Mouse (Mus musculus) forebrain, embryonic 14.5 days (tissue): ENCODE data around the gene Lrp4. TPM values are rescaled to one million over a fixed set of nuclear protein-coding genes. Genes with fewer than 3 reads are reported as not detected.
A peak's percentile ranks its signal among the peaks of the same experiment; 100 is the strongest.

Experiments
- ATAC-seq: fragments of 200-750 bp; cut with Nextera tagmentation; 2 replicates; pipeline ENCODE4 v1.8.0; 2017; ENCODE audit warnings: mild to moderate bottlenecking, moderate library complexity
- DNase-seq: peaks from one replicate; pipeline ENCODE4 v3.0.0-alpha.2; 2015; ENCODE audit warnings: low spot score
- H3K27ac ChIP-seq: fragments of 300-500 bp; sonication (generic); 2 replicates; pipeline ENCODE4 v1.5.1; 2014; ENCODE audit warnings: low read depth, mild to moderate bottlenecking, control low read depth, low read length, moderate library complexity
- H3K27me3 ChIP-seq: fragments of 300-500 bp; sonication (generic); replicated peaks from 2 replicates; pipeline ENCODE4 v1.6.1; 2014; ENCODE audit warnings: low read length, control low read depth, mixed read lengths; ENCODE audit not compliant: control insufficient read depth, insufficient read depth
- H3K36me3 ChIP-seq: fragments of 300-500 bp; sonication (generic); 2 replicates; pipeline ENCODE4 v1.6.1; 2014; ENCODE audit warnings: low read length, control low read depth; ENCODE audit not compliant: control insufficient read depth, insufficient read depth
- H3K4me1 ChIP-seq: fragments of 300-500 bp; sonication (generic); 2 replicates; pipeline ENCODE4 v1.6.1; 2014; ENCODE audit warnings: antibody characterized with exemption, low read length, control low read depth; ENCODE audit not compliant: control insufficient read depth, insufficient read depth
- H3K4me2 ChIP-seq: fragments of 300-500 bp; sonication (generic); 2 replicates; pipeline ENCODE4 v1.6.1; 2014; ENCODE audit warnings: mild to moderate bottlenecking, control low read depth, low read length
- H3K4me3 ChIP-seq: fragments of 300-500 bp; sonication (generic); 2 replicates; pipeline ENCODE4 v1.5.1; 2014; ENCODE audit warnings: low read depth, low read length, control low read depth
- H3K9ac ChIP-seq: fragments of 300-500 bp; sonication (generic); 2 replicates; pipeline ENCODE4 v1.6.1; 2014; ENCODE audit warnings: mild to moderate bottlenecking, low read length, control low read depth, moderate library complexity
- H3K9me3 ChIP-seq: fragments of 300-500 bp; sonication (generic); replicated peaks from 2 replicates; pipeline ENCODE4 v1.6.1; 2016; ENCODE audit warnings: low read length, control low read depth, mixed read lengths; ENCODE audit not compliant: control insufficient read depth
- WGBS: fragments of 180-500 bp; shearing (Covaris S2); extraction: QIAGEN DNeasy Blood & Tissue Kit; methylation state at CpG from one replicate; pipeline ENCODE4 v1.1.7; 2014; 5-methylcytosine and 5-hydroxymethylcytosine counted together
- polyA plus RNA-seq: library from polyadenylated mRNA; unstranded; fragments of >200 nt; fragmentation: Nextera tagmentation; extraction: Ambion mirVana; gene quantifications from 2 replicates; pipeline ENCODE4 v1.2.1, GENCODE M21; 2014

Lrp4 gene
- polyA plus RNA-seq, 1 experiment from 2014 or later: 5.1 TPM

- Histone ChIP-seq H3K27me3 (no peaks in the 10 kb centered on the region), H3K9ac (peak overlapping the region; percentile 29; the same call in 1 of the 2 replicates), H3K4me3 (no peak overlapping the region), H3K4me1 (peaks cover 20% of the 10 kb centered on the region), H3K27ac (peak overlapping the region; percentile 1; the same call in 1 of the 2 replicates), H3K9me3 (no peaks in the 10 kb centered on the region), H3K36me3 (no peaks in the 10 kb centered on the region), H3K4me2 (no peak overlapping the region)
- no peak for ATAC-seq
- peak; percentile 64 for DNase-seq
- WGBS: 26% methylated on average over 8 of the region's 8 CpGs
Observed at GRCm38 (mm10) chr2:91467613-91468012, 10.3 kb downstream of the Lrp4 start.

GRCm38 (mm10) chr2:91470055-91470647 is 12.8 kb downstream of the Lrp4 start:
- Histone ChIP-seq H3K4me3 (no peak overlapping the region), H3K27me3 (no peaks in the 10 kb centered on the region), H3K4me1 (peaks cover 13% of the 10 kb centered on the region; the same call in 1 of the 2 replicates), H3K36me3 (peaks cover 22% of the 10 kb centered on the region), H3K9me3 (no peaks in the 10 kb centered on the region), H3K9ac (peak overlapping the region; percentile 35; the same call in 1 of the 2 replicates), H3K27ac (0 out of 2 replicates have a peak overlapping the region, but pooled peaks have one; percentile 24), H3K4me2 (no peak overlapping the region)
- ATAC-seq: peak; percentile 49; the same call in 1 of the 2 replicates
- WGBS: 19% methylated on average over 7 of the region's 7 CpGs
- DNase-seq: no peak

- no peak overlapping the region for H3K4me3 ChIP-seq
- DNase-seq (no peak), ATAC-seq (no peak)
- H3K9me3 ChIP-seq: no peaks in the 10 kb centered on the region
- 72% methylated on average over 12 of the region's 12 CpGs for WGBS
- H3K9ac ChIP-seq: no peak overlapping the region
- no peak overlapping the region for H3K4me2 ChIP-seq
- peaks cover 58% of the 10 kb centered on the region for H3K36me3 ChIP-seq
- no peak overlapping the region for H3K27ac ChIP-seq
- peaks cover 7% of the 10 kb centered on the region; the same call in 1 of the 2 replicates for H3K4me1 ChIP-seq
- no peaks in the 10 kb centered on the region for H3K27me3 ChIP-seq
Observed at GRCm38 (mm10) chr2:91474358-91474757, 17.0 kb downstream of the Lrp4 start.

GRCm38 (mm10) chr2:91475791-91476190 is 18.5 kb downstream of the Lrp4 start:
- Histone ChIP-seq H3K4me1 (no peaks in the 10 kb centered on the region), H3K27ac (no peak overlapping the region; the same call in 1 of the 2 replicates), H3K4me2 (no peak overlapping the region), H3K27me3 (no peaks in the 10 kb centered on the region), H3K4me3 (no peak overlapping the region), H3K36me3 (peaks cover 60% of the 10 kb centered on the region), H3K9me3 (no peaks in the 10 kb centered on the region), H3K9ac (no peak overlapping the region)
- WGBS: 88% methylated on average over 7 of the region's 7 CpGs
- ATAC-seq (no peak), DNase-seq (no peak)

DNA sequence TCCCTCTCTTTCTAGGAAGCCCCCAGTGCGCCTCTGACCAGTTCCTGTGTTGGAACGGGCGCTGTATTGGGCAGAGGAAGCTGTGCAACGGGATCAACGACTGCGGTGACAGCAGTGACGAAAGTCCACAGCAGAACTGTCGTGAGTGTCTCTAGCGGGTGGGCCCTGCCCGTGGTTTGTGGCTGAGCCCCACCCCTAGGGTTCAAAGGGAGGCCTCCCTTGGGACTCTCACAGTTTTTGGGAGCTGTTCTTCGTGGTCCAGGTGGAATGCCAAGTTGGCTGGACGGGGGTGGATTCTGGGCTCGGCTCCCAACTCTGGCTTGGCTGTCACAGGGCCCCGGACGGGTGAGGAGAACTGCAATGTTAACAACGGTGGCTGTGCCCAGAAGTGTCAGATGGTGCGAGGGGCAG is 18.9 kb downstream of the Lrp4 start:
- Histone ChIP-seq H3K9ac (no peak overlapping the region), H3K4me1 (no peaks in the 10 kb centered on the region), H3K36me3 (peaks cover 62% of the 10 kb centered on the region), H3K27ac (no peak overlapping the region; the same call in 1 of the 2 replicates), H3K4me2 (no peak overlapping the region), H3K9me3 (no peaks in the 10 kb centered on the region), H3K4me3 (no peak overlapping the region), H3K27me3 (no peaks in the 10 kb centered on the region)
- 78% methylated on average over 17 of the region's 17 CpGs for WGBS
- ATAC-seq: no peak
- DNase-seq: no peak

- Histone ChIP-seq H3K36me3 (peaks cover 68% of the 10 kb centered on the region), H3K4me1 (no peaks in the 10 kb centered on the region), H3K4me3 (no peak overlapping the region), H3K9me3 (no peaks in the 10 kb centered on the region), H3K9ac (no peak overlapping the region), H3K27me3 (no peaks in the 10 kb centered on the region), H3K4me2 (no peak overlapping the region), H3K27ac (no peak overlapping the region)
- WGBS: 92% methylated on average over 7 of the region's 7 CpGs
- DNase-seq (no peak), ATAC-seq (no peak)
Observed at GRCm38 (mm10) chr2:91476841-91477240, 19.5 kb downstream of the Lrp4 start.

DNA sequence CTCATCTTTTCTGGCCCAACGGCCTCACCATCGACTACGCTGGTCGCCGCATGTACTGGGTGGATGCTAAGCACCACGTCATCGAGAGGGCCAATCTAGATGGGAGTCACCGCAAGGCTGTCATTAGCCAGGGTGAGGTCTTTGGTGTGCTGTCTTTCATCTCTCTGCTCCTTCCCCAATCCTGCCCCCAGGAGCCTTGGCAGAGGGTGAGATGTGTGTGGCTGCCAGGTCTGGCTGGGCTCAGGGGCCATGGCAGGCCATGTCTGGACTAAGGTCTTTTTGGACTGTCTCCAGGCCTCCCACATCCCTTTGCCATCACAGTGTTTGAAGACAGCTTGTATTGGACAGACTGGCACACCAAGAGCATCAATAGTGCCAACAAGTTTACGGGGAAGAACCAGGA is 23.1 kb downstream of the Lrp4 start:
- Histone ChIP-seq H3K27ac (no peak overlapping the region), H3K36me3 (peaks cover 62% of the 10 kb centered on the region), H3K9me3 (no peaks in the 10 kb centered on the region), H3K4me1 (no peaks in the 10 kb centered on the region), H3K4me2 (no peak overlapping the region), H3K27me3 (no peaks in the 10 kb centered on the region), H3K4me3 (no peak overlapping the region), H3K9ac (no peak overlapping the region)
- DNase-seq (no peak), ATAC-seq (peak; percentile 13; the same call in 1 of the 2 replicates)
- WGBS: 85% methylated on average over 9 of the region's 9 CpGs

- no peaks in the 10 kb centered on the region for H3K4me1 ChIP-seq
- no peak overlapping the region for H3K4me3 ChIP-seq
- no peak overlapping the region for H3K4me2 ChIP-seq
- peak; percentile 92 for DNase-seq
- no peaks in the 10 kb centered on the region for H3K27me3 ChIP-seq
- no peak overlapping the region for H3K27ac ChIP-seq
- H3K9me3 ChIP-seq: no peaks in the 10 kb centered on the region
- 65% methylated on average over 6 of the region's 6 CpGs for WGBS
- H3K9ac ChIP-seq: no peak overlapping the region
- peaks cover 62% of the 10 kb centered on the region for H3K36me3 ChIP-seq
- peak; percentile 78; the same call in 1 of the 2 replicates for ATAC-seq
Observed at GRCm38 (mm10) chr2:91480805-91481514, 23.6 kb downstream of the Lrp4 start.

DNA sequence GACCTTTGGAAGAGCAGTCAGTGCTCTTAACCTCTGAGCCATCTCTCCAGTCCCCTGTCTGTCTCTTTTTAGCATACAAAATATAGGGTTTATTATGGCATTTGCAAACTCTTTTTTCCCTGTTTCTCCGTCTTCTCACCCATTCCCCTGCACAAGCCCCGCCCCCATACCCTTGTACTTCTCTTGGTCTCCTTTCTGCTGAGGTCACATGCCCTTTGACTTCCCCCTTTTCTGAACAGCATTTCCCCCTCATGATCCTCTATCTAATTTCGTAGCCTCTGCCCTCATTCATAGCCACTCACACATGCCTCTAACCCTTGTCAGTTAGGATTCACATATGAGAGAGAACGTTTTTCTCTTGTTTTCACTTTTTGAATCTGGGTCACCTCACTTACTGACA is 27.4 kb downstream of the Lrp4 start:
- ATAC-seq (no peak), DNase-seq (no peak)
- Histone ChIP-seq H3K27ac (no peak overlapping the region), H3K36me3 (peaks cover 61% of the 10 kb centered on the region), H3K4me1 (no peaks in the 10 kb centered on the region), H3K9me3 (no peaks in the 10 kb centered on the region), H3K4me3 (no peak overlapping the region), H3K27me3 (no peaks in the 10 kb centered on the region), H3K9ac (no peak overlapping the region), H3K4me2 (no peak overlapping the region)
- WGBS: 83% methylated on average over 4 of the region's 4 CpGs
